Mouse (Mus musculus): ENCODE measurements around the gene Pold1. TPM values are rescaled to one million over a fixed set of nuclear protein-coding genes. Genes with fewer than 3 reads are reported as not detected.

The Pold1 gene
- total RNA-seq, 1 experiment from 2014 or later: 16.1 TPM

GRCm38 (mm10) chr7:44496771-44497109 is 51.9 kb downstream of the Pold1 start:
- no peak for ATAC-seq (replicated peaks; ENCODE audit: insufficient number of reproducible peaks, low FRiP score, low TSS enrichment, poor library complexity, severe bottlenecking)

GRCm38 (mm10) chr7:44495992-44496770 is 52.5 kb downstream of the Pold1 start, which contains the start of the genes Emc10 and Fam71e1:
Gene Emc10, minus strand, starts transcription at chr7:44496529.
Gene Fam71e1, plus strand, starts transcription at chr7:44496581.
- ATAC-seq (replicated peaks; ENCODE audit: insufficient number of reproducible peaks, low FRiP score, low TSS enrichment, poor library complexity, severe bottlenecking): peak; percentile 81

- ATAC-seq (replicated peaks; ENCODE audit: insufficient number of reproducible peaks, low FRiP score, low TSS enrichment, poor library complexity, severe bottlenecking): no peak
Measured at GRCm38 (mm10) chr7:44495086-44495485, 53.6 kb downstream of the Pold1 start.

- ATAC-seq (replicated peaks; ENCODE audit: insufficient number of reproducible peaks, low FRiP score, low TSS enrichment, poor library complexity, severe bottlenecking): no peak
Measured at GRCm38 (mm10) chr7:44494681-44495080, 54.0 kb downstream of the Pold1 start.

GRCm38 (mm10) chr7:44492166-44492826 is 56.4 kb downstream of the Pold1 start:
- no peak for ATAC-seq (replicated peaks; ENCODE audit: insufficient number of reproducible peaks, low FRiP score, low TSS enrichment, poor library complexity, severe bottlenecking)

- no peak for ATAC-seq (replicated peaks; ENCODE audit: insufficient number of reproducible peaks, low FRiP score, low TSS enrichment, poor library complexity, severe bottlenecking)
Measured at GRCm38 (mm10) chr7:44491391-44491790, 57.3 kb downstream of the Pold1 start.

- no peak for ATAC-seq (replicated peaks; ENCODE audit: insufficient number of reproducible peaks, low FRiP score, low TSS enrichment, poor library complexity, severe bottlenecking)
Measured at GRCm38 (mm10) chr7:44490281-44490680, 58.4 kb downstream of the Pold1 start.

GRCm38 (mm10) chr7:44488545-44488944 is 60.1 kb downstream of the Pold1 start:
- ATAC-seq (replicated peaks; ENCODE audit: insufficient number of reproducible peaks, low FRiP score, low TSS enrichment, poor library complexity, severe bottlenecking): no peak

GRCm38 (mm10) chr7:44487936-44488335 is 60.7 kb downstream of the Pold1 start:
- ATAC-seq (replicated peaks; ENCODE audit: insufficient number of reproducible peaks, low FRiP score, low TSS enrichment, poor library complexity, severe bottlenecking): no peak

- no peak for ATAC-seq (replicated peaks; ENCODE audit: insufficient number of reproducible peaks, low FRiP score, low TSS enrichment, poor library complexity, severe bottlenecking)
Measured at GRCm38 (mm10) chr7:44486927-44487575, 61.6 kb downstream of the Pold1 start.

- ATAC-seq (replicated peaks; ENCODE audit: insufficient number of reproducible peaks, low FRiP score, low TSS enrichment, poor library complexity, severe bottlenecking): no peak
Measured at GRCm38 (mm10) chr7:44485572-44486195, 63.0 kb downstream of the Pold1 start.

- ATAC-seq (replicated peaks; ENCODE audit: insufficient number of reproducible peaks, low FRiP score, low TSS enrichment, poor library complexity, severe bottlenecking): peak; percentile 83
Measured at GRCm38 (mm10) chr7:44484841-44485571, 63.6 kb downstream of the Pold1 start.

GRCm38 (mm10) chr7:44484109-44484508 is 64.5 kb downstream of the Pold1 start:
- no peak for ATAC-seq (replicated peaks; ENCODE audit: insufficient number of reproducible peaks, low FRiP score, low TSS enrichment, poor library complexity, severe bottlenecking)

- no peak for ATAC-seq (replicated peaks; ENCODE audit: insufficient number of reproducible peaks, low FRiP score, low TSS enrichment, poor library complexity, severe bottlenecking)
Measured at GRCm38 (mm10) chr7:44482836-44483435, 65.7 kb downstream of the Pold1 start.

Other genes with a start within 250 kb of the Pold1 start
- 0.49 to 1.6 TPM (median 0.85 TPM) in 3 replicates for gene Clec11a, start 241.9 kb downstream of the Pold1 start, total RNA-seq (2017)
- 0.19 to 1.2 TPM in 2 of 3 replicates, not detected in the other for gene Shank1, start 238.6 kb downstream of the Pold1 start, total RNA-seq (2017)
- gene Syt3, start 164.7 kb downstream of the Pold1 start, total RNA-seq (2017): not detected in 3 replicates
- 3.5 TPM in 1 of 3 replicates, not detected in the others for gene 1700008O03Rik, start 163.0 kb downstream of the Pold1 start, total RNA-seq (2017)
- not detected in 3 replicates for gene Lrrc4b, start 119.8 kb downstream of the Pold1 start, total RNA-seq (2017)
- gene Aspdh, start 83.5 kb downstream of the Pold1 start, total RNA-seq (2017): not detected in 3 replicates
- 12.9 to 40.9 TPM (median 17.1 TPM) in 3 replicates for gene Josd2, start 80.9 kb downstream of the Pold1 start, total RNA-seq (2017)
- gene Emc10, start 52.3 kb downstream of the Pold1 start, total RNA-seq (2017): 21.7 to 29.0 TPM (median 23.3 TPM) in 3 replicates
- gene Fam71e1, start 52.3 kb downstream of the Pold1 start, total RNA-seq (2017): 2.0 TPM in 1 of 3 replicates, not detected in the others
- 10.7 TPM in 1 of 3 replicates, not detected in the others for gene Mybpc2, start 24.2 kb downstream of the Pold1 start, total RNA-seq (2017)
- gene Spib, start 16.8 kb downstream of the Pold1 start, total RNA-seq (2017): 11.0 to 17.1 TPM (median 14.5 TPM) in 3 replicates
- gene Nr1h2, start 5.1 kb upstream of the Pold1 start, total RNA-seq (2017): 140 to 243 TPM (median 153 TPM) in 3 replicates
- gene Napsa, start 23.5 kb upstream of the Pold1 start, total RNA-seq (2017): 162 to 248 TPM (median 207 TPM) in 3 replicates
- 0.19 to 0.43 TPM (median 0.38 TPM) in 3 replicates for gene Kcnc3, start 41.8 kb upstream of the Pold1 start, total RNA-seq (2017)
- gene Myh14, start 122.0 kb upstream of the Pold1 start, total RNA-seq (2017): not detected in 3 replicates
- not detected in 3 replicates for gene Izumo2, start 159.9 kb upstream of the Pold1 start, total RNA-seq (2017)
- 33.2 to 49.0 TPM (median 42.5 TPM) in 3 replicates for gene Vrk3, start 199.6 kb upstream of the Pold1 start, total RNA-seq (2017)
- gene Zfp473, start 202.2 kb upstream of the Pold1 start, total RNA-seq (2017): 0.75 to 2.0 TPM (median 1.0 TPM) in 3 replicates

All from monocyte, adult 5-6 weeks (primary cell).